8 mouse cellular contexts compared by ENCODE assay signal in the genomic region with DNA sequence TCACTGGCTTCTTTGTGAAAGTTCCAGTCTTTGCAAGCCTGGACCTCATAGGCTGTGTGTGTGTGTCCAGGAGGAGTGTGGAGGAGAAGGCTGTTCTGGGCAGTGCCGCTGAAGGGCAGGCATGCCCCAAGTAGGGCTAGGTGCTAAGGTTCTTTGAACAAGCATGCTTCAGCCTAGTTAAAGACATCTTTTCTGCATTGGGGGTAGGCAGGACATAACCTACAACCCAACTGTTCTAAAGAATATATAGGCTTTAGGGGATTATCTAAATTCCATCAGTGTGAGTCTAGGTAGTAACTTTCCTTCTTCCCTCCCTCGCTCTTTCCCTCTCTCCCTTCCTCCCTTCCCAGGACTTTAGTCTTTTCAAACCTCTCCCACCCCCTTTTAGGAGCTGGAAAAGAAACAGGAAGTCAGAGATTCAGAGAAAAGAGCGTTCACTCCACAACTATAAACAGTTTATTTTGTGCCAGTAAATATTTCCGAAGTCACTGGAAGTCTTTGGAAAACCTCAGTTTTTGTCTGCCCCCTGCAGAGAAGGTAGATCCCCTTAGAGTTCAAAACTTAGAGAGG. TPM values are rescaled to one million over a fixed set of nuclear protein-coding genes. Genes with fewer than 3 reads are reported as not detected.
DNase-seq lines count a peak whose midpoint lies in the region; ATAC-seq and TF ChIP-seq lines count a peak whose summit lies in the region.

No protein-coding gene starts in this region.

- no peak overlapping the region for H3K27ac ChIP-seq in ES-E14 (ENCODE audit: insufficient read depth, low read depth, low read length, poor library complexity, severe bottlenecking)
- H3K27ac ChIP-seq in heart, embryonic 15.5 days, result peak overlapping the region; percentile 67; the same call in 1 of the 2 replicates
- H3K27ac ChIP-seq in liver, embryonic 11.5 days (ENCODE audit: low read depth, low read length), result no peak overlapping the region
- H3K27ac ChIP-seq in olfactory bulb, adult 2 months (ENCODE audit: insufficient read depth, low read depth, low read length), result no peak overlapping the region

- DNase-seq in adrenal gland, postnatal 25 days, result peak; percentile 6
- no peak for DNase-seq in adrenal gland, adult 2 months
- DNase-seq in ES-E14 (ENCODE audit: low read depth, low spot score), result no peak
- DNase-seq in liver, embryonic 11.5 days (ENCODE audit: low spot score), result no peak
- no peak for DNase-seq in ovary, postnatal 10 days (ENCODE audit: low spot score)
- no peak for DNase-seq in Muller cell, postnatal 12 days (ENCODE audit: inconsistent ontology term)

- no peak for TF ChIP-seq POLR2A in olfactory bulb, adult 2 months (IDR thresholded peaks at IDR 0.05; ENCODE audit: insufficient read depth, low read depth, low read length)

- no peaks in the 10 kb centered on the region for H3K36me3 ChIP-seq in ES-E14 (ENCODE audit: control insufficient read depth, insufficient read depth, low read length, poor library complexity, severe bottlenecking)
- no peaks in the 10 kb centered on the region for H3K36me3 ChIP-seq in heart, embryonic 15.5 days
- no peaks in the 10 kb centered on the region for H3K36me3 ChIP-seq in liver, embryonic 11.5 days (ENCODE audit: control insufficient read depth, insufficient read depth, low read length)

- H3K4me1 ChIP-seq in ES-E14 (ENCODE audit: control insufficient read depth in 2 of 2, insufficient read depth in 2 of 2, low read length in 2 of 2, poor library complexity in 1 of 2), result peaks cover 0 to 6% of the 10 kb centered on the region in 2 experiments; a peak in 1 of 4 replicates
- H3K4me1 ChIP-seq in heart, embryonic 15.5 days (replicated peaks), result peaks cover 26% of the 10 kb centered on the region
- H3K4me1 ChIP-seq in liver, embryonic 11.5 days (replicated peaks; ENCODE audit: control insufficient read depth, insufficient read depth, low read length), result no peaks in the 10 kb centered on the region
- H3K4me1 ChIP-seq in olfactory bulb, adult 2 months (ENCODE audit: control insufficient read depth, insufficient read depth, low read length), result peaks cover 11% of the 10 kb centered on the region

- peak overlapping the region; percentile 86 to 92 for H3K4me3 ChIP-seq in ES-E14 (ENCODE audit: insufficient read depth in 1 of 2, low read depth in 1 of 2, low read length in 2 of 2, poor library complexity in 1 of 2, severe bottlenecking in 1 of 2)
- H3K4me3 ChIP-seq in heart, embryonic 15.5 days, result peak overlapping the region; percentile 73
- H3K4me3 ChIP-seq in liver, embryonic 11.5 days (ENCODE audit: low read depth, low read length), result peak overlapping the region; percentile 59
- H3K4me3 ChIP-seq in olfactory bulb, adult 2 months (ENCODE audit: insufficient read depth, low read depth, low read length), result peak overlapping the region; percentile 74

- no peaks in the 10 kb centered on the region for H3K9me3 ChIP-seq in ES-E14 (ENCODE audit: control insufficient read depth, insufficient read depth, low read depth, low read length)
- H3K9me3 ChIP-seq in heart, embryonic 15.5 days (replicated peaks), result no peaks in the 10 kb centered on the region
- no peaks in the 10 kb centered on the region for H3K9me3 ChIP-seq in liver, embryonic 11.5 days (ENCODE audit: control insufficient read depth, low read length)

- in situ Hi-C loops in ES-E14 (cut with MboI; ENCODE audit: low sequenced_read_pairs in 2 of 2, unreplicated experiment in 2 of 2), result no loop called here

- TF ChIP-seq CTCF in olfactory bulb, adult 2 months (IDR thresholded peaks at IDR 0.05; ENCODE audit: insufficient read depth, low read depth, low read length), result no peak

- peaks cover 7% of the 10 kb centered on the region; the same call in 1 of the 2 replicates for H3K27me3 ChIP-seq in heart, embryonic 15.5 days
- peaks cover 24% of the 10 kb centered on the region for H3K27me3 ChIP-seq in liver, embryonic 11.5 days (replicated peaks; ENCODE audit: control insufficient read depth, insufficient read depth, low read length)

- no peak for ATAC-seq in heart, embryonic 15.5 days (replicated peaks; ENCODE audit: insufficient number of reproducible peaks, insufficient read depth, low FRiP score, low read depth)
- ATAC-seq in liver, embryonic 11.5 days (replicated peaks; ENCODE audit: low FRiP score), result no peak

- peak overlapping the region; percentile 99 for H3K4me2 ChIP-seq in heart, embryonic 15.5 days
- H3K4me2 ChIP-seq in liver, embryonic 11.5 days, result peak overlapping the region; percentile 74

- peak overlapping the region; percentile 85 for H3K9ac ChIP-seq in ES-E14 (ENCODE audit: insufficient read depth, low read depth, low read length, poor library complexity, severe bottlenecking)
- H3K9ac ChIP-seq in heart, embryonic 15.5 days, result peak overlapping the region; percentile 71
- H3K9ac ChIP-seq in liver, embryonic 11.5 days (ENCODE audit: low read depth, low read length), result no peak overlapping the region

- WGBS in heart, embryonic 15.5 days, result 40% methylated on average over 4 of the region's 4 CpGs
- 24% methylated on average over 4 of the region's 4 CpGs for WGBS in liver, embryonic 11.5 days
- whole genome bisulfite sequencing in olfactory bulb, adult 2 months, result 37% methylated on average over 4 of the region's 4 CpGs

TF ChIP-seq in ES-E14, 5 proteins besides CTCF, POLR2A, EP300 and RAD21:
- TF ChIP-seq ZC3H11A (IDR thresholded peaks at IDR 0.05; ENCODE audit: borderline replicate concordance, low read depth, low read length) (no peak), MAFK (IDR thresholded peaks at IDR 0.05; ENCODE audit: insufficient read depth, low read depth, low read length) (no peak), HCFC1 (IDR thresholded peaks at IDR 0.05; ENCODE audit: borderline replicate concordance, insufficient read depth, low read length) (no peak), ZNF384 (IDR thresholded peaks at IDR 0.05; ENCODE audit: low read depth, low read length) (no peak), CHD2 (IDR thresholded peaks at IDR 0.05; ENCODE audit: low read depth, low read length) (no peak)

RNA-seq across cellular contexts. Expression of a gene that starts 0.9 kb away (rescaled TPM):
- 7.4 TPM in 2 replicates for total RNA-seq in adrenal gland, postnatal 25 days (2021)
- 1 to 10 TPM; 3.0 to 4.4 TPM for total RNA-seq in adrenal gland, adult 2 months (2021)
- polyA plus RNA-seq in adrenal gland, adult 2 months (2012; rRNA removed), result 0.98 and 1.0 TPM in 2 replicates
- 2.7 and 4.0 TPM in 2 replicates for total RNA-seq in ES-E14 (2012; rRNA removed)
- 1.8 and 2.8 TPM in 2 replicates for polyA plus RNA-seq in heart, embryonic 15.5 days (2015; fragmentation: Nextera tagmentation; extraction: Ambion mirVana)
- polyA plus RNA-seq in liver, embryonic 11.5 days (2014; fragmentation: Nextera tagmentation; extraction: Ambion mirVana), result 2.1 and 2.4 TPM in 2 replicates
- not detected in 2 replicates for polyA plus RNA-seq in olfactory bulb, adult 2 months (2012; ENCODE audit: insufficient read depth, insufficient read length, low replicate concordance, missing spikeins)

RNA-seq across cellular contexts. Expression of a gene that starts 46.6 kb away (rescaled TPM):
- 22.1 and 24.1 TPM in 2 replicates for total RNA-seq in adrenal gland, postnatal 25 days (2021)
- total RNA-seq in adrenal gland, adult 2 months (2021), result 10 to 100 TPM; 19.4 to 21.2 TPM
- 8.1 and 11.9 TPM in 2 replicates for polyA plus RNA-seq in adrenal gland, adult 2 months (2012; rRNA removed)
- 37.4 and 42.5 TPM in 2 replicates for total RNA-seq in ES-E14 (2012; rRNA removed)
- 4.1 and 5.5 TPM in 2 replicates for polyA plus RNA-seq in heart, embryonic 15.5 days (2015; fragmentation: Nextera tagmentation; extraction: Ambion mirVana)
- 12.3 and 12.9 TPM in 2 replicates for polyA plus RNA-seq in liver, embryonic 11.5 days (2014; fragmentation: Nextera tagmentation; extraction: Ambion mirVana)
- polyA plus RNA-seq in olfactory bulb, adult 2 months (2012; ENCODE audit: insufficient read depth, insufficient read length, low replicate concordance, missing spikeins), result not detected in 2 replicates
